ENCODE assay signal across 1 mouse cellular context in genomic region chr2:76672966-76673392, GRCm38 (mm10).
TF ChIP-seq lines count a peak whose summit lies in the region.

Gene Fkbp7 (minus strand): TSS chr2:76673116.

TF ChIP-seq in MEL, 35 proteins besides CTCF, POLR2A, EP300 and RAD21 (continued from another document):
- TF ChIP-seq HCFC1 (IDR thresholded peaks at IDR 0.05; ENCODE audit: low read depth, low read length) (peak; percentile 31; the same call in 1 of the 2 replicates), E2F4 (IDR thresholded peaks at IDR 0.05; ENCODE audit: borderline replicate concordance, low read depth, low read length) (no peak), CHD1 (IDR thresholded peaks at IDR 0.05; ENCODE audit: low read depth, low read length) (0 out of 2 replicates have a peak, but pooled peaks have one; percentile 49)
TF ChIP-seq in MEL: peak in this region for 12.
